8 mouse cellular contexts compared by ENCODE assay signal in the genomic region with DNA sequence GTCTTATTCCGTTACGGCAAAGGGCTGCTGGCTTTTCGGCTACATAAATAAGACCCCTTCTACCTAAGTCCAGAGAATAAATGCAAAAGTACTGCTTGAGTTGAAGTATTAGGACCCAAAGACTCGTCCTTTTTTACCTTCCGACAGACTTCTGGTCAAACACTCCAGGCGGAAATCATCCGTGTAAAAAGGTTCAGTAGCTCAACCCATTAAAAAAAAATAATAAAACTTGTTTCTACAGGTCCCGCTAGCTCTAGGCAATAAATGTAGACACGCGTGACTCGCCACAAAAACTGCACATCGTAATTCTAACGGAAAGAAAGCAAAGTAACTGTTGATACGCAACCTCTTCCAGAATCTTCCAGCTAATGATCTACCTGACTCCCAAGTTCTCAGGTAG. TPM values are rescaled to one million over a fixed set of nuclear protein-coding genes. Genes with fewer than 3 reads are reported as not detected.
DNase-seq lines count a peak whose midpoint lies in the region; ATAC-seq and TF ChIP-seq lines count a peak whose summit lies in the region.

A gene (minus strand): TSS at position 101 of the 400 bp plus-strand sequence.

- peak within 1 kb of the TSS; percentile 98 for H3K27ac ChIP-seq in kidney, postnatal 0 days
- H3K27ac ChIP-seq in bone marrow, adult 2 months (ENCODE audit: control insufficient read depth, insufficient read depth, low read depth, low read length, poor library complexity): peak within 1 kb of the TSS; percentile 98
- H3K27ac ChIP-seq in midbrain, embryonic 12.5 days (replicated peaks): peak within 1 kb of the TSS; percentile 95

- 0 out of 2 replicates have a peak, but pooled peaks cover 3% of the 10 kb centered on the region for H3K36me3 ChIP-seq in kidney, postnatal 0 days (ENCODE audit: insufficient read depth, low read length)
- peaks cover 12% of the 10 kb centered on the region; the same call in 1 of the 2 replicates for H3K36me3 ChIP-seq in midbrain, embryonic 12.5 days

- no peak for DNase-seq in kidney, postnatal 0 days (ENCODE audit: low spot score)
- no peak for DNase-seq in kidney, postnatal 36 days
- DNase-seq in gastrocnemius, postnatal 4 days (ENCODE audit: low spot score in 2 of 2): no peak
- DNase-seq in large intestine, adult 2 months (ENCODE audit: low read depth, low spot score): no peak
- no peak for DNase-seq in cerebellum, adult 11-12 months
- no peak for DNase-seq in thymus, postnatal 14 days

- H3K9me3 ChIP-seq in kidney, postnatal 0 days (replicated peaks; ENCODE audit: low read length): no peaks in the 10 kb centered on the region
- H3K9me3 ChIP-seq in midbrain, embryonic 12.5 days: no peaks in the 10 kb centered on the region

- no peak for TF ChIP-seq POLR2A in bone marrow, adult 2 months (IDR thresholded peaks at IDR 0.05; ENCODE audit: borderline replicate concordance, control insufficient read depth, low read depth, low read length)

- no peaks in the 10 kb centered on the region for H3K27me3 ChIP-seq in kidney, postnatal 0 days (ENCODE audit: insufficient read depth, low read length)
- H3K27me3 ChIP-seq in midbrain, embryonic 12.5 days: no peaks in the 10 kb centered on the region

- WGBS in kidney, postnatal 0 days: 7% methylated on average over 14 of the region's 14 CpGs
- WGBS in bone marrow, adult 2 months: 4% methylated on average over 14 of the region's 14 CpGs
- 4% methylated on average over 14 of the region's 14 CpGs for WGBS in large intestine, adult 2 months
- 13% methylated on average over 14 of the region's 14 CpGs for WGBS in midbrain, embryonic 12.5 days

- peak within 1 kb of the TSS; percentile 84 for H3K4me3 ChIP-seq in kidney, postnatal 0 days (replicated peaks; ENCODE audit: low read depth, low read length)
- peak within 1 kb of the TSS; percentile 96 for H3K4me3 ChIP-seq in bone marrow, adult 2 months (replicated peaks; ENCODE audit: control insufficient read depth, low read depth, low read length)
- peak within 1 kb of the TSS; percentile 98 for H3K4me3 ChIP-seq in midbrain, embryonic 12.5 days

- peak within 1 kb of the TSS; percentile 97 for H3K9ac ChIP-seq in kidney, postnatal 0 days (ENCODE audit: low read depth, low read length)
- H3K9ac ChIP-seq in midbrain, embryonic 12.5 days (replicated peaks): peak within 1 kb of the TSS; percentile 98

- TF ChIP-seq CTCF in kidney, postnatal 0 days (IDR thresholded peaks at IDR 0.05; ENCODE audit: low read depth): no peak
- TF ChIP-seq CTCF in bone marrow, adult 2 months (IDR thresholded peaks at IDR 0.05; ENCODE audit: control insufficient read depth, insufficient read depth, low read length): no peak

- peak within 1 kb of the TSS; percentile 78 for H3K4me2 ChIP-seq in kidney, postnatal 0 days (ENCODE audit: low read length)
- peak within 1 kb of the TSS; percentile 76 for H3K4me2 ChIP-seq in midbrain, embryonic 12.5 days (replicated peaks)

- no peak for ATAC-seq in kidney, postnatal 0 days (replicated peaks; ENCODE audit: low FRiP score, low read depth)
- no peak for ATAC-seq in midbrain, embryonic 12.5 days (ENCODE audit: low FRiP score, low read depth)

- H3K4me1 ChIP-seq in kidney, postnatal 0 days (replicated peaks; ENCODE audit: insufficient read depth, low read length): peaks cover 7% of the 10 kb centered on the region; the same call in 1 of the 2 replicates
- H3K4me1 ChIP-seq in bone marrow, adult 2 months (ENCODE audit: control insufficient read depth, insufficient read depth, low read length): no peaks in the 10 kb centered on the region; the same call in none of the 2 replicates
- H3K4me1 ChIP-seq in midbrain, embryonic 12.5 days: peaks cover 16% of the 10 kb centered on the region

RNA-seq across cellular contexts. Expression of the gene that starts here (rescaled TPM):
- polyA plus RNA-seq in kidney, postnatal 0 days (2015; fragmentation: Nextera tagmentation; extraction: Ambion mirVana): 40.2 and 46.8 TPM in 2 replicates
- 78.4 and 110 TPM in 2 replicates for polyA plus RNA-seq in bone marrow, adult 2 months (2011; ENCODE audit: insufficient read depth, insufficient read length, low replicate concordance, missing spikeins)
- total RNA-seq in gastrocnemius, postnatal 4 days (2021): 10 to 100 TPM; 40.7 to 47.3 TPM
- polyA plus RNA-seq in large intestine, adult 2 months (2012; rRNA removed): 19.0 and 24.5 TPM in 2 replicates
- polyA plus RNA-seq in midbrain, embryonic 12.5 days (2016; fragmentation: Nextera tagmentation; extraction: Ambion mirVana): 135 and 153 TPM in 2 replicates
